Mouse (Mus musculus): Measurements from ENCODE around the gene Iqcc. TPM values are rescaled to one million over a fixed set of nuclear protein-coding genes. Genes with fewer than 3 reads are reported as not detected.

Iqcc gene
- polyA plus RNA-seq, 1 experiment, result 67.4 TPM

DNA sequence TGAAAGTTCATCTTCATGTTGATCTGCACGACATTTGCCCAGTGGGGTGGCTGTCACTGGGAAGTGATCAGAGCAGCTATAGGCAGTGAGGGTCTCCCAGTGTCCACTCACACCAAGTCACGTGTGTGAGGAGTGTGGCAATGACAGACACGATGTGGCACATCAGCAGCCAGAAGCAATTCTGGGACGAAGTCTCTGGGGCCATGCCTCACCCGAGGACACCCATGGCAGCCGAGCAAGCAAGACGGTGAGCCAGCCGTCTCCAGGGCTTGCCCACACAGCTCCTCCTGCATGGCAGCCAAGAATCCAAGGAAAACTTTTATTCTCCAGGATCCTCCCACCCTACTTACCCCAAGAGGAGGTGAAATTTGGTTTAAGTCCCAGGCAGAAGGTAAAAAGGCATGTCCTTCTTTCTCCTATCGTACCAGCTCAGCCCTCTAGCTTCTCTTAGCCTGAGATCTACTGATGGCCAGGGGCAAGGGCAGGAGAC is 3.1 kb downstream of the Iqcc start:
- peaks cover 8% of the 10 kb centered on the region; the same call in 1 of the 2 replicates for H3K4me1 ChIP-seq (ENCODE audit: control insufficient read depth, insufficient read depth, low read length)
- no peak for TF ChIP-seq POLR2A (IDR thresholded peaks at IDR 0.05; ENCODE audit: low read depth, low read length)
- no peak for TF ChIP-seq CTCF (conservative IDR thresholded peaks at IDR 0.05; ENCODE audit: insufficient read depth, insufficient read length, low read depth, low read length)
- WGBS, result 91% methylated on average over 9 of the region's 9 CpGs
- no peak overlapping the region for H3K4me3 ChIP-seq (ENCODE audit: insufficient read depth, low read depth, low read length)
- H3K27me3 ChIP-seq (replicated peaks; ENCODE audit: control insufficient read depth, insufficient read depth, low read length), result no peaks in the 10 kb centered on the region
- no peaks in the 10 kb centered on the region for H3K36me3 ChIP-seq (ENCODE audit: control insufficient read depth, insufficient read depth, low read length)
- H3K27ac ChIP-seq (ENCODE audit: insufficient read depth, low read depth, low read length), result no peak overlapping the region
- DNase-seq, result no peak

DNA sequence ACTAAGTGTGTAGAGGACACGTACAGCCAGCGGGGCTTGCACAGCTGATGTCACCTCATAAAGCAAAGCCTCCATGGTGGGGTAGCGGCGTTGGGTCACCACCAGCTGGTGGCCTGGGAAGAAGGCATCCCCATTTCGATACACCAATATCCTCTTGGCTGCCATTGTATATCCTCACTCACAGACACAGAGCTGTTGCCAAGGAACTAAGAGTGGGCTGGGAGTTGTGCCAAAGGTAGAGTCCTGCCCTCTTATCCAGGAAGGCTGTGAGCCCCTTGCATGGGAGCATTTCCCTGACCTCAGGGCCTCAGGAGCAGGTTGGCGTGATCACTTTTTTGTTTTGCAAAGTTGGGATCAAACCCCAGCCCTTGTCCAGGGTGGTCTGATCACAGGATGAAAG is 4.8 kb downstream of the Iqcc start, which contains the start of gene Dcdc2b:
Gene Dcdc2b, minus strand, starts transcription at position 165 of the 400 bp plus-strand sequence.
- no peak for DNase-seq
- H3K36me3 ChIP-seq (ENCODE audit: control insufficient read depth, insufficient read depth, low read length), result no peaks in the 10 kb centered on the region
- TF ChIP-seq POLR2A (IDR thresholded peaks at IDR 0.05; ENCODE audit: low read depth, low read length) (no peak), CTCF (conservative IDR thresholded peaks at IDR 0.05; ENCODE audit: insufficient read depth, insufficient read length, low read depth, low read length) (no peak)

DNA sequence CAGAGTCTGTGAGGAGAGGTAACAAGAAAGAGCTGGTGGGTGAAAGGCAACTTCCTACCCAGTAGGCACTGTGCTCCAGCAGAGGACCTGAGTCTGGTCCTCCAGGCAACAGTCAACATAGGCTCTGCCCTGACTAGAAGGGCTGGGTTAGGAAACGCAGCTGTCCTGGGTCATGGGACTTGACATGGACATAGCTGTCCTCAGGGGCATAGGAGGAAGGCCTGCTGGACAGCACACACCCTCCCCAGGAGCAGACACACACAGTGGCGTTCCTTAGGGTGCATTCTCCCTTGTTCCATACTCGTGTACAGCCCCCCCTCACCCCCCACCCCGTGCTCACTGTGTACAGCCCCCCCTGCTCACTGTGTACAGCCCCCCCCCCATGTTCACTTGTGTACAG is 8.4 kb downstream of the Iqcc start:
- no peak for TF ChIP-seq CTCF (conservative IDR thresholded peaks at IDR 0.05; ENCODE audit: insufficient read depth, insufficient read length, low read depth, low read length)
- no peak for TF ChIP-seq POLR2A (IDR thresholded peaks at IDR 0.05; ENCODE audit: low read depth, low read length)
- no peaks in the 10 kb centered on the region for H3K27me3 ChIP-seq (replicated peaks; ENCODE audit: control insufficient read depth, insufficient read depth, low read length)
- 63% methylated on average over 4 of the region's 4 CpGs for WGBS
- DNase-seq, result no peak
- H3K4me3 ChIP-seq (ENCODE audit: insufficient read depth, low read depth, low read length), result no peak overlapping the region
- no peaks in the 10 kb centered on the region for H3K4me1 ChIP-seq (ENCODE audit: control insufficient read depth, insufficient read depth, low read length)
- H3K27ac ChIP-seq (ENCODE audit: insufficient read depth, low read depth, low read length), result no peak overlapping the region
- H3K36me3 ChIP-seq (ENCODE audit: control insufficient read depth, insufficient read depth, low read length), result no peaks in the 10 kb centered on the region

More for the DNA sequence above, 4.8 kb downstream of the Iqcc start, which contains the start of gene Dcdc2b:
- Histone ChIP-seq H3K27ac (ENCODE audit: insufficient read depth, low read depth, low read length) (no peak within 1 kb of the TSS), H3K27me3 (replicated peaks; ENCODE audit: control insufficient read depth, insufficient read depth, low read length) (no peaks in the 10 kb centered on the region), H3K4me1 (ENCODE audit: control insufficient read depth, insufficient read depth, low read length) (0 out of 2 replicates have a peak, but pooled peaks cover 5% of the 10 kb centered on the region), H3K4me3 (ENCODE audit: insufficient read depth, low read depth, low read length) (no peak within 1 kb of the TSS)
- 82% methylated on average over 6 of the region's 6 CpGs for WGBS

DNA sequence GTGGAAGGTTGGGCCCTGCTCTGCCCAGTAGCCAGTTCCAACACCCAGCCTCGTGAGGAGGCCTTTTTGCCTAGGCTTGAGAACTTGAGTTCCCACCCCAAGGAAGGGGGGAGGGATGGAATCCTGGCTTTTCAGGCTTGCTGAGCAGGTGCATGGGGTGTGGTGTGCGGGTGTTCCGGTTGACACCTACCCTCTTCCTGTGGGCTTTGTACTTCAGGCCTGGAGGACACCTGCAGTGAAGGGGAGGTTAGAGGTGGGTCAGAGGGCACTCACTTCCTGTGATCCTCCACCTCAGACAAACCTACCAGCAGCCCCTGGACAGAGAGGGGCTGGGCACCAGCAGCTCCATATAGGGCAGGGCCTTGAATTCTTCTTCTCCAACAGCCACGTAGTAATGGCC is 8.9 kb downstream of the Iqcc start:
- no peak overlapping the region for H3K4me3 ChIP-seq (ENCODE audit: insufficient read depth, low read depth, low read length)
- WGBS, result 61% methylated on average over 4 of the region's 4 CpGs
- H3K36me3 ChIP-seq (ENCODE audit: control insufficient read depth, insufficient read depth, low read length), result no peaks in the 10 kb centered on the region
- H3K4me1 ChIP-seq (ENCODE audit: control insufficient read depth, insufficient read depth, low read length), result no peaks in the 10 kb centered on the region
- no peak for TF ChIP-seq POLR2A (IDR thresholded peaks at IDR 0.05; ENCODE audit: low read depth, low read length)
- no peak for TF ChIP-seq CTCF (conservative IDR thresholded peaks at IDR 0.05; ENCODE audit: insufficient read depth, insufficient read length, low read depth, low read length)
- no peak for DNase-seq
- no peak overlapping the region for H3K27ac ChIP-seq (ENCODE audit: insufficient read depth, low read depth, low read length)
- no peaks in the 10 kb centered on the region for H3K27me3 ChIP-seq (replicated peaks; ENCODE audit: control insufficient read depth, insufficient read depth, low read length)

DNA sequence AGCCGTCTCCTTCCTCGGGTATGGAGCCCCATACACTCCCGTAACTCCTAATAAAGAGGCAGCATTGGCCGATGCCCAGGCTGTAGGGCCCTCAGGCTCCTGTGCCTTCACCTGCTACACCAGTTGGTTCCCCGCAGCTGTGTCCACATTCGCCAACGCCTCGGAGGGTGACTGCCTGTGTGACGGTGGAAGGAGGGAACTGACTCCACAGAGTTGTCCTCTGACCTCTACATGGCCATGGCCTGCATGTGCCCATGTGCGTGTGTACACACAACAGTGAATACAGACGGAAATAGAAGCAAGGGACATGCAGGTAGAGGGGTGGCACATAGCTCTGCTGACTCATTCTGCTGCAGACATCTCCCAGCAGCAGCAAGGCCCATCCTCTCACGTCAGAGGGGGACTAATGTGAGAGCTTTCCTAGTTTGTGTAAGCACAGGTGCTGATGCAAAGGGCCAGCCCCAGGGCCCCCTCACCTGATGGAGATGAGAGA is 9.7 kb downstream of the Iqcc start:
- Histone ChIP-seq H3K4me3 (ENCODE audit: insufficient read depth, low read depth, low read length) (no peak overlapping the region), H3K27me3 (replicated peaks; ENCODE audit: control insufficient read depth, insufficient read depth, low read length) (no peaks in the 10 kb centered on the region), H3K4me1 (ENCODE audit: control insufficient read depth, insufficient read depth, low read length) (no peaks in the 10 kb centered on the region), H3K27ac (ENCODE audit: insufficient read depth, low read depth, low read length) (no peak overlapping the region), H3K36me3 (ENCODE audit: control insufficient read depth, insufficient read depth, low read length) (no peaks in the 10 kb centered on the region)
- no peak for DNase-seq
- TF ChIP-seq POLR2A (IDR thresholded peaks at IDR 0.05; ENCODE audit: low read depth, low read length) (no peak), CTCF (conservative IDR thresholded peaks at IDR 0.05; ENCODE audit: insufficient read depth, insufficient read length, low read depth, low read length) (no peak)
- 77% methylated on average over 12 of the region's 12 CpGs for WGBS

DNA sequence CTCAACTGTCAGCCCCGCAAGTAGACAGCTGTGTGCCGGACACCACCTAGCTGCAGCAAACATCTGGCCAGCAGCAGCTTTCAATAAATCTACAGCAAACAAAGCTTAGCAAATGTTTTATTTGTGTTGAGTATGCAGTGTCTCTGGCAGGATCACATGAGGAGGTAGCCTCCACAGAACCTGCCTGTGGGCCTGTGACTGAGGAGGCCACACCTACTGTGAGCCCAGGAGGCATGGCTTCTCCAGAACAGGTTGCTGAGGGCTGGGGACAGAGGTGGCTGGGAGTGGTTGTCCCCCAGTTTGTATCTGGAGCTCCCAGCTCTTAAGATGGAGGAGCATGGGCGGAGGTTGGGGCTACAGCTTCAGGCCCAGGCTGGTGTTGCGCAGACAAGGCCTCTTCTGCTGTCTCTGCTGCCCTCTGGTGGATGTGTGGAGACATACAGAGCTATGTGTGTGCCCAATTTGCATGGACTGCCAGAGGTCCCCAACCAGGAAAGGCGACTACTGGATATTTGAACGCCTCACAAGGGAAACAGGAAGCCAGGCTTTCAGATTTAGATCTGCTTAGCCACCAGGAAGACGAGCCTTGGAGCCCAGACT is 10.4 kb downstream of the Iqcc start:
- Histone ChIP-seq H3K4me3 (ENCODE audit: insufficient read depth, low read depth, low read length) (no peak overlapping the region), H3K27ac (ENCODE audit: insufficient read depth, low read depth, low read length) (no peak overlapping the region), H3K27me3 (replicated peaks; ENCODE audit: control insufficient read depth, insufficient read depth, low read length) (no peaks in the 10 kb centered on the region), H3K4me1 (ENCODE audit: control insufficient read depth, insufficient read depth, low read length) (no peaks in the 10 kb centered on the region), H3K36me3 (ENCODE audit: control insufficient read depth, insufficient read depth, low read length) (no peaks in the 10 kb centered on the region)
- DNase-seq, result peak; percentile 86
- WGBS, result 29% methylated on average over 7 of the region's 7 CpGs
- no peak for TF ChIP-seq POLR2A (IDR thresholded peaks at IDR 0.05; ENCODE audit: low read depth, low read length)
- peak; percentile 97 for TF ChIP-seq CTCF (conservative IDR thresholded peaks at IDR 0.05; ENCODE audit: insufficient read depth, insufficient read length, low read depth, low read length)
